Mouse (Mus musculus) embryonic facial prominence, embryonic 10.5 days (tissue): ENCODE measurements around the gene Slc25a25. TPM values are rescaled to one million over a fixed set of nuclear protein-coding genes. Genes with fewer than 3 reads are reported as not detected.
"Not testable (repeated sequence)": the region's sequence is repeated elsewhere in the genome, so short reads cannot be mapped to it uniquely, and the experiment has no call there.

Experiments used
- DNase-seq: peaks from one replicate; pipeline ENCODE4 v3.0.0-alpha.2; 2017; ENCODE audit warnings: low spot score
- H3K27ac ChIP-seq: fragments of 300-500 bp; sonication (generic); replicated peaks from 2 replicates; pipeline ENCODE4 v1.5.1; 2016; ENCODE audit warnings: mild to moderate bottlenecking
- H3K27me3 ChIP-seq: fragments of 300-500 bp; sonication (generic); replicated peaks from 2 replicates; pipeline ENCODE4 v1.6.1; 2016; ENCODE audit warnings: low read depth, mild to moderate bottlenecking; ENCODE audit not compliant: poor library complexity, severe bottlenecking
- H3K36me3 ChIP-seq: fragments of 300-500 bp; sonication (generic); replicated peaks from 2 replicates; pipeline ENCODE4 v1.6.1; 2016; ENCODE audit warnings: mild to moderate bottlenecking, moderate library complexity
- H3K4me1 ChIP-seq: fragments of 300-500 bp; sonication (generic); 2 replicates; pipeline ENCODE4 v1.6.1; 2016
- H3K4me3 ChIP-seq: fragments of 300-500 bp; sonication (generic); 2 replicates; pipeline ENCODE4 v1.5.1; 2016; ENCODE audit warnings: mild to moderate bottlenecking, moderate library complexity
- H3K9me3 ChIP-seq: fragments of 300-500 bp; sonication (generic); 2 replicates; pipeline ENCODE4 v1.6.1; 2016; ENCODE audit warnings: mild to moderate bottlenecking
- WGBS: fragments of 180-500 bp; shearing (Covaris S2); methylation state at CpG from one replicate; pipeline ENCODE4 v1.1.7; 2016; 5-methylcytosine and 5-hydroxymethylcytosine counted together
- polyA plus RNA-seq: library from polyadenylated mRNA; unstranded; fragments of >200 nt; fragmentation: Nextera tagmentation; extraction: Ambion mirVana; gene quantifications from 2 replicates; pipeline ENCODE4 v1.2.1, GENCODE M21; 2016

Slc25a25 gene
- polyA plus RNA-seq, 1 experiment from 2014 or later: 31.8 TPM

DNA sequence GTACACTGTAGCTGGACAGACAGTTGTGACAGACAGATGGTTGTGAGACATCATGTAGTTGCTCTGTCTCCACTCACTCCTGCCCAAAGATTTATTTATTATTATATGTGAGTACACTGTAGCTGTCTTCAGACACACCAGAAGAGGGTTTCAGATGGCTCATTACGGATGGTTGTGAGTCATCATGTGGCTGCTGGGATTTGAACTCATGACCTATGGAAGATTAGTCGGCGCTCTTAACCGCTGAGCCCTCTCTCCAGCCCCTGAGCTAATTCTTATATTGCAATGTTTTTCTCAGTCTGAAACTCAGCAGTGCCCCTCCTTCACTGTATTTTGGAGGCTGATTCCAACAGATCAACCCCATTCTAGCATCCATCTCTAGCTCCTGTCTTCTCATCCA lies 34.5 kb upstream of the Slc25a25 start:
- no peaks in the 10 kb centered on the region for H3K27me3 ChIP-seq
- WGBS: 91% methylated on average over 4 of the region's 4 CpGs
- no peaks in the 10 kb centered on the region for H3K9me3 ChIP-seq
- peak overlapping the region; percentile 65; the same call in 1 of the 2 replicates for H3K27ac ChIP-seq
- DNase-seq: no peak
- H3K4me3 ChIP-seq: no peak overlapping the region
- peaks cover 12% of the 10 kb centered on the region for H3K4me1 ChIP-seq
- H3K36me3 ChIP-seq: no peaks in the 10 kb centered on the region

- Histone ChIP-seq H3K27ac (peak overlapping the region; percentile 59), H3K36me3 (no peaks in the 10 kb centered on the region), H3K9me3 (no peaks in the 10 kb centered on the region), H3K27me3 (no peaks in the 10 kb centered on the region), H3K4me1 (peaks cover 12% of the 10 kb centered on the region), H3K4me3 (no peak overlapping the region)
- no peak for DNase-seq
- WGBS: 80% methylated on average over 6 of the region's 6 CpGs
Observed at GRCm38 (mm10) chr2:32484933-32485332, 33.7 kb upstream of the Slc25a25 start.

GRCm38 (mm10) chr2:32483179-32483875 lies 32.1 kb upstream of the Slc25a25 start:
- Histone ChIP-seq H3K27ac (no peak overlapping the region), H3K27me3 (no peaks in the 10 kb centered on the region), H3K4me3 (no peak overlapping the region), H3K9me3 (peaks cover 7% of the 10 kb centered on the region; the same call in 1 of the 2 replicates), H3K4me1 (peaks cover 12% of the 10 kb centered on the region), H3K36me3 (no peaks in the 10 kb centered on the region)
- 68% methylated on average over 9 of the region's 9 CpGs for WGBS
- no peak for DNase-seq

GRCm38 (mm10) chr2:32482351-32482750 lies 31.1 kb upstream of the Slc25a25 start:
- peaks cover 12% of the 10 kb centered on the region for H3K4me1 ChIP-seq
- H3K27ac ChIP-seq: no peak overlapping the region
- 95% methylated on average over 8 of the region's 8 CpGs for WGBS
- no peak for DNase-seq
- no peaks in the 10 kb centered on the region for H3K36me3 ChIP-seq
- H3K9me3 ChIP-seq: peaks cover 12% of the 10 kb centered on the region; the same call in 1 of the 2 replicates
- H3K27me3 ChIP-seq: no peaks in the 10 kb centered on the region
- H3K4me3 ChIP-seq: no peak overlapping the region

DNA sequence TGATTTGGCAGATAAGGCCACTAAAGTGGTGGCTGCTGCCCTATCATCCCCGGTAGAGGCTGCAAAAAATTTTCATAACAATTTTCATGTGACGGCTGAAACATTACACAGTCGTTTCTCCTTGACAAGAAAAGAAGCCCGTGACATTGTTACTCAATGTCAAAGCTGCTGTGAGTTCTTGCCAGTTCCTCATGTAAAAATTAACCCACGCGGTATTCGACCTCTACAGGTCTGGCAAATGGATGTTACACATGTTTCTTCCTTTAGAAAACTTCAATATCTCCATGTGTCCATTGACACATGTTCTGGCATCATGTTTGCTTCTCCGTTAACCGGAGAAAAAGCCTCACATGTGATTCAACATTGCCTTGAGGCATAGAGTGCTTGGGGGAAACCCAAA lies 24.1 kb upstream of the Slc25a25 start:
- H3K9me3 ChIP-seq: peaks cover 16% of the 10 kb centered on the region; the same call in 1 of the 2 replicates
- 90% methylated on average over 8 of the region's 9 CpGs for WGBS

GRCm38 (mm10) chr2:32471681-32472061 lies 20.4 kb upstream of the Slc25a25 start:
- Histone ChIP-seq H3K36me3 (no peaks in the 10 kb centered on the region), H3K27ac (no peak overlapping the region), H3K27me3 (no peaks in the 10 kb centered on the region), H3K9me3 (peaks cover 4% of the 10 kb centered on the region; the same call in 1 of the 2 replicates), H3K4me1 (0 out of 2 replicates have a peak, but pooled peaks cover 3% of the 10 kb centered on the region), H3K4me3 (no peak overlapping the region)
- DNase-seq: no peak
- WGBS: 77% methylated on average over 6 of the region's 6 CpGs

More for the DNA sequence above, 24.1 kb upstream of the Slc25a25 start:
- not testable (repeated sequence) for H3K27me3 ChIP-seq, H3K4me1 ChIP-seq, H3K27ac ChIP-seq, H3K4me3 ChIP-seq, H3K36me3 ChIP-seq, DNase-seq

- WGBS: 90% methylated on average over 6 of the region's 6 CpGs
- no peaks in the 10 kb centered on the region for H3K36me3 ChIP-seq
- no peak for DNase-seq
Observed at GRCm38 (mm10) chr2:32471001-32471680, 19.9 kb upstream of the Slc25a25 start.

DNA sequence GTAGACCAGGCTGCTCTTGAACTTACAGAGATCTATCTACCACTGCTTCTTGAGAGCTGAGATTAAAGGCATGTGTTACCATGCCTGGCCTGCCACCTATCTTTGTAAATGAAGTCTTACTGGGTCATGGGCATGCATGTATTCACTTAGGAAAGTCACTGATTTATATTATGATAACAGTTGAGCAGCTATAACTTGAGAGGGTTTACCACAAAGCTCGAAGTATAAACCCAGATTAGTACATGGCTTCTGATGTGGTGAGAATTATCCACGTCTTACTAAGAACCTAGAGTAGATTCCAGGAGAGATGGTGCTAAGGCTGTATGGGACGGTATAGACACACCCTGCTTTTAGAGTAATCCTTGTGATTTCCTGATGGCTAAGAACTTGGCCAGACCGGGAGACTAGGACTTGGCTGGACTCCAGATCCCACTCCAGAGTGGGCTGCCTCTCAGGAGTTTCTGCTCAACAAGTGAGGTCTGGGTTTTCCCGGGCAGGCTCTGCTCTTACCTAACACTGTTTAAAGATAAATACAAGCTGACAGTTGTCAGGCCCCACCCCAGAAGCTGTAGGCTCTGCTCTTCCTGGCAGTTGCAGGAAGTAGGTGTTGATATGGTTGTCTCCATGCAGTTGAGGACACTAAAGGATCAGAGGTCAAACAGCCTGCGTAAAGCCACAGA lies 13.1 kb upstream of the Slc25a25 start:
- no peaks in the 10 kb centered on the region for H3K9me3 ChIP-seq
- H3K27me3 ChIP-seq: no peaks in the 10 kb centered on the region
- H3K36me3 ChIP-seq: no peaks in the 10 kb centered on the region
- no peak overlapping the region for H3K27ac ChIP-seq
- H3K4me3 ChIP-seq: no peak overlapping the region
- 82% methylated on average over 6 of the region's 6 CpGs for WGBS
- no peak for DNase-seq
- peaks cover 9% of the 10 kb centered on the region for H3K4me1 ChIP-seq

More at GRCm38 (mm10) chr2:32471001-32471680, 19.9 kb upstream of the Slc25a25 start:
- Histone ChIP-seq H3K9me3 (peaks cover 4% of the 10 kb centered on the region; the same call in 1 of the 2 replicates), H3K4me1 (0 out of 2 replicates have a peak, but pooled peaks cover 3% of the 10 kb centered on the region), H3K4me3 (no peak overlapping the region), H3K27me3 (no peaks in the 10 kb centered on the region), H3K27ac (no peak overlapping the region)

DNA sequence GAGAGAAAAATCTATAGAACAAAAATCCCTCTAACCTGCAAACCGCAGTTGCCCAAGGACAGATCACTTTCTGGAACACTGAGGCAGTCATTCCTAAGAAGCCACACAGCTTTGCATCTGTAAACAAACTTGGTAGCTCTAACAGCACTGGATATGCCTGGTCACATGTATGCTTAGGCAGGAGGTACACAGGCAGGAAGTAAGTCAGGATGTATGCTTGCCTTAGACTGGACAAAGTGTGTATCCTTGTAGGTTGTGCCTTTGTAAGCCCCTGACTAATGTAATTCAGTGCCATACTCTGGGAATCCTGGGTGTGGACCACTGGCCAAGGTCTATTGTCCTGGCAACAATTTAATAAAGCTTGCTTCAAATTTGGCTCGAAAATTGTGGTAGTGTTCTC lies 12.5 kb upstream of the Slc25a25 start:
- Histone ChIP-seq H3K27ac (no peak overlapping the region), H3K36me3 (no peaks in the 10 kb centered on the region), H3K9me3 (no peaks in the 10 kb centered on the region), H3K27me3 (no peaks in the 10 kb centered on the region), H3K4me3 (no peak overlapping the region), H3K4me1 (peaks cover 9% of the 10 kb centered on the region)
- no peak for DNase-seq
- WGBS: 75% methylated on average over 2 of the region's 2 CpGs

DNA sequence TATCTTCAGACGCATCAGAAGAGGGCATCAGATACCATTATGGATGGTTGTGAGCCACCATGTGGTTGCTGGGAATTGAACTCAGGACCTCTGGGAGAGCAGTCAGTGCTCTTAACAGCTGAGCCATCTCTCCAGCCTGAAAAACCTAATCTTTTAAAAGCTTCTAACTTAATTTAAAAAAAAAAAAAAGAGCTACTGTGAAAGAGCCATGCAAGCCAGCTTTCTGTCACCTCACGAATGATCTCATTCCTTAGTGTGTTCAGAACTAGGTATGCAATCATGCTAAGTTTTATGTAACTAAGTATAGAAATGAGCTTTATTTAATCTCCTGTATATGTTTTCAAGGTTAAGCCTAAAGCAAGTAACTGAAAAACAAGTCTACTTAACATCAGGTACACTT lies 8.4 kb upstream of the Slc25a25 start:
- 95% methylated on average over 2 of the region's 2 CpGs for WGBS
- peaks cover 20% of the 10 kb centered on the region for H3K36me3 ChIP-seq

DNA sequence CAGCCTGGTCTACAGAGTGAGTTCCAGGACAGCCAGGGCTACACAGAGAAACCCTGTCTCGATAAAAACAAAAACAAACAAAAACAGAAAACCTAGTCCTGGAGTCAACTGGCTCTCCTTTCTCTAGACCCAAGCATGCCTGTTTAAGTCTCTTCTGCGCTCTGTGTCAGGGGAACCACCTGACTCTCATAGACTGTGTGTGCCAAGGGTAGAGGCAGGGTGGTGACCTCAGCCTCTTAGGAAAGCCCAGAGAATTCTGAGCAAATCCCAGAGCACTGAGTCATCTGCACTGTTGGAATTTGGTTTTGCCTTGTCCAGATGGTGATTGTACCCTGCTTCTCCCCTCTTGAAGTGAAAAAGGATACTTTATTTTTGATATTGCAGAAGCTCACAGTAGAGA lies 7.1 kb upstream of the Slc25a25 start:
- DNase-seq: no peak
- peaks cover 15% of the 10 kb centered on the region for H3K4me1 ChIP-seq
- peaks cover 22% of the 10 kb centered on the region for H3K36me3 ChIP-seq
- no peak overlapping the region for H3K4me3 ChIP-seq
- H3K27me3 ChIP-seq: no peaks in the 10 kb centered on the region
- WGBS: 88% methylated on average over 2 of the region's 2 CpGs
- H3K9me3 ChIP-seq: no peaks in the 10 kb centered on the region
- no peak overlapping the region for H3K27ac ChIP-seq

More for the DNA sequence above, 8.4 kb upstream of the Slc25a25 start:
- H3K4me1 ChIP-seq: peaks cover 10% of the 10 kb centered on the region
- no peaks in the 10 kb centered on the region for H3K27me3 ChIP-seq
- no peak for DNase-seq
- H3K4me3 ChIP-seq: no peak overlapping the region
- no peaks in the 10 kb centered on the region for H3K9me3 ChIP-seq
- H3K27ac ChIP-seq: no peak overlapping the region

DNA sequence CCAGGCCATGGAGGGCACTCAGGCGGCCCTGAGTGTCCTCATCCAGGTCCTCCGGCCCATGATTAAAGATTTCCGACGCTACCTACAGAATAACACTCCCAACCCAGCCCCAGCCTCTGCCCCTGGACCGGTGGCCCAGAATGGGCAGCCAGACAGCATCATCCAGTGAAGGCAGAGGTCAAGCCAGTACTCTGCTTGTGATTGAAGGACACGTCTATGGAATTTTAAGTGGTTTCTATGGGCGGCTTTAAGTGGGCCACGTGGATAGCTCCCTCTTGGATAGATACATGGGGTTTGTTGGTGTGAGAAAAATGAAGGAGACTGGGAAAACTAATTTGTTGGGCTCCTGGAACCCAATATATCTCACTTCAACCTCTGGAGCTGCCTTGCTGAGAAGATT lies 3.9 kb upstream of the Slc25a25 start:
- H3K27me3 ChIP-seq: no peaks in the 10 kb centered on the region

More for the DNA sequence above, 3.9 kb upstream of the Slc25a25 start:
- peaks cover 33% of the 10 kb centered on the region for H3K4me1 ChIP-seq
- H3K9me3 ChIP-seq: no peaks in the 10 kb centered on the region
- no peak overlapping the region for H3K27ac ChIP-seq
- no peak overlapping the region for H3K4me3 ChIP-seq
- no peak for DNase-seq
- H3K36me3 ChIP-seq: peaks cover 22% of the 10 kb centered on the region
- 93% methylated on average over 8 of the region's 8 CpGs for WGBS
